Mouse (Mus musculus): Measurements from ENCODE around the gene Slamf6.
"Not testable (repeated sequence)": the region's sequence is repeated elsewhere in the genome, so short reads cannot be mapped to it uniquely, and the experiment has no call there.

Gene Slamf6

DNA sequence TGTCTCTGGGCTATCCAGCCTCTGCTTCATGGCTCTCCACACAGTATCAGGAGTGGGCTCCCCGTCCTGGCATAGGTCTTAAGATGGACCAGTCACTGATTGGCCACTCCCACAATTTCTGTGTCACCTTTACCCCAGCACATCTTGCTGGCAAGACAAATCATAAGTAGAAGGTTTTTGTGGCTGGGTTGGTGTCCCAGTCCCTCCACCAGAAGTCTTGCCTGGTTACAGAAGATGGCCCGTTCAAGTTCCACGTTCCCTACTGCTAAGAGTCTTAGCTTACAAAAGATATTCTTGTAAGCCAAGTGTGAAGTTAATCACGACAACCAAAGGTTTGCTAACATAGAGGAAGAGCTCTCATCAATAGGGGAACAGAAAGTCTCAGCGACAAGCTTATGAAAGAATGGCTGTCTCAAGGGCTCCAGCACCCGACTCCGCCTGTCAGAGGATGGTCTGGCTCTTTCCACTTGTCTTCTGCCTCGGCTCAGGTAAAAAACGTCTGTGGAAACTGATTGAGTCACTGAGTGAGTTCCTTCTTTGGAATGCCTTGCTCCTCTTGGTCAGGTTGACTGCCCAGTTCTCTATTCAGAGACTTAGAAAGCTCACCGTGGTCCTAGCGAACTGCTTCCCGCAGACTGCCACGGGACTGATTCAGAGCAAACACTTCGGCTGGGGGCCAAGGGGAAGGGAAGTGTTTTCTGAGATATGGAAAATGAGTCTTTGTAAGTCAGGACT, at the start of gene Slamf6:
Gene Slamf6 (plus strand): TSS at position 211 of the 735 bp plus-strand sequence.
- no peak for DNase-seq (ENCODE audit: low spot score in 2 of 2)

GRCm38 (mm10) chr1:171886989-171887388, 30.3 kb upstream of the Slamf6 start:
- no peak for DNase-seq (ENCODE audit: low spot score in 2 of 2)

DNA sequence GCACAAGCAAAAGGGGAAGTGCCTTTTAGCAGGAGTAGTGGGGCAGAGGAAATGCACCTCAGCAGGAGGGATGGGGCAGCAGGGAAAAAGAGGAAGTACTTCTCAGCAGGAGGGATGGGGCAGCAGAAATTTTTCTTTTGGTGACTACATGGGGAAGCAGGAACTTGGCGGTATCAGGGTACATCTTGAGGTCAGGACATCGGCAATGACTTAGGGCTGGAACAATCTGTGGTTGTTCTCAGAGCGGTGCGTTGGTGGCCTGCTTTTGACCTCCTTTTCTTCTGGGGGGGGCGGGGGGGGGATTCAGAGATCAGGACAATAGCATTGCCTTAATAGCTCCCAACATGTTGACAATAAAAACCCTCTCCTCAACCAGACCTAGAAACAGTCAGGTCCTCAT, 22.0 kb upstream of the Slamf6 start, which contains the start of gene Gm10521:
Gene Gm10521 (plus strand): TSS at position 301 of the 400 bp plus-strand sequence.
- DNase-seq (ENCODE audit: low spot score in 2 of 2), result not testable (repeated sequence)

DNA sequence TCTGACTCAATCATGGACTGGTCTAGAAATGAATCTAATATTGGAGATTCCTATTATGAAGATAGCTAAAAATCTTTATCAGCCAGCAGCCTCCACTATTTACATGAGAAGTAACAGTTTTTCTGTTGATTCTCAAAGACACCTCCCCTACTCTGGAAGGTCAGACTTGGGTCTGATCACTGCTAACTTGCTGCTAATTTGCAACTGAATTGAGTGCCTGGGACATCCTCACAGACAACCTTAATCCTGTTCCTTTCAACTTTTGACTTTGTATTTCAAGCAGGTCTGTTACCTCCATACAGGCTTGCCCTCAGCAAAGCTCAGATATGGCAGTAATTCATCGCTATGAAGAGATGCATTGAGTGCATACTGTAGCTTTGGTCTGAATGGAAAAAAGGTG, 13.3 kb upstream of the Slamf6 start:
- no peak for DNase-seq (ENCODE audit: low spot score in 2 of 2)

DNA sequence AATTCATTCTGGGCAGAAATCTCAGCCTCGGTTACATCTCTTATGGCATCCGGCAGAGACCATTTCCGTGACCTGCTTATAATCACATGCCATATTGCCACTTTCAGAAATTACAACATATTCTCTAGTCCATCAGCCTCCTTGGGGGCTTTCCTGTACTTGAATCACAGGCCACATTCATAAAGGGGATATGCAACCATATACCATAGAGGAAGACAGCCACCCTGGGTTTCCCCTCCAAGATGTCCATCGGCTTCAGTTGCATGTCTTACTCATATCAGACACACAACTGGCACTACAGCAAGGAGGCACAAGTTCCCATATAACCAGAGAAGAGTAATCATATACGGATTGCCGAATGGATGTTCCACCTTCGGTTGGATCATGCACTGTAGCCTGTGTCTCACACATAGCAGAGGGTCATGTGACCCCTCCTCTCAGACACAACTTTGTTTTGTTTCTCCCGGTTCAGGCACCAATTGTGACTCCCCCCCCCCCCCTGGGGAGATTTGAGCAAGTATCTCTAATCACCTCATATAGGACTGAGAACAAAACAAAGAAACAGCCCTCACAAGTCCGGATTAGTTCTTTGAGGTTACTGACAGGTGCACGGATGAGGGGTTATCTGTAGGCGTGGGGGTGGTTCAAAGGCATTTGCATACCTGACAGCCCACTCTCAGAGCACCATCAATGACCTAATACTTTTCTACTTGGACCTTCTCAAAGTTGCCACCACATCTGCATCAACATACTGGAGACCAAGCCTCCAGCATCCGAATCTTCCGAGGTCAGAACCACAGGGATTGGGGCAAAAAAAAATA, 1.5 kb upstream of the Slamf6 start:
- DNase-seq (ENCODE audit: low spot score in 2 of 2), result no peak

GRCm38 (mm10) chr1:171918136-171918920, 1.0 kb downstream of the Slamf6 start:
- DNase-seq (ENCODE audit: low spot score in 2 of 2), result no peak

DNA sequence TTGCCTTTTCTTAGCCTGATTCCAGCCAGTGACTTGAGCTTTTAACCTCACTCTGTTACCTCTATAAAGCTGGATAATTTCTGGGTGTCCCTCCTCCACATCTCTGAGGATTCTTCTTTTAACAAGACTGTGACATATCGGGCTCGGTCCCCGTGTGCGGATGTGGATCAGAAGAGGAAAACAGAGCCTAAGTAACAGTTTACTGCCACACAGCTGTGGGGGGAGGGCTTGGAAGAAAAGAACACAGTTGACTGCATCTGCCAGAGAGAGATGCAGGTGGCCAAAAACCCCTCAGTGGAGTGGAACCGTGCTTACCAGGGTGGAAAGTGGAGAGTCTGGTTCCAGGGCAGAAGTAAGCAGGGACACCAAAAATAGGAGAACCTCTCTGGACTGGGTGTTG, 1.9 kb downstream of the Slamf6 start:
- no peak for DNase-seq (ENCODE audit: low spot score in 2 of 2)

- no peak for DNase-seq (ENCODE audit: low spot score in 2 of 2)
Observed at GRCm38 (mm10) chr1:171919901-171920510, 2.7 kb downstream of the Slamf6 start.

DNA sequence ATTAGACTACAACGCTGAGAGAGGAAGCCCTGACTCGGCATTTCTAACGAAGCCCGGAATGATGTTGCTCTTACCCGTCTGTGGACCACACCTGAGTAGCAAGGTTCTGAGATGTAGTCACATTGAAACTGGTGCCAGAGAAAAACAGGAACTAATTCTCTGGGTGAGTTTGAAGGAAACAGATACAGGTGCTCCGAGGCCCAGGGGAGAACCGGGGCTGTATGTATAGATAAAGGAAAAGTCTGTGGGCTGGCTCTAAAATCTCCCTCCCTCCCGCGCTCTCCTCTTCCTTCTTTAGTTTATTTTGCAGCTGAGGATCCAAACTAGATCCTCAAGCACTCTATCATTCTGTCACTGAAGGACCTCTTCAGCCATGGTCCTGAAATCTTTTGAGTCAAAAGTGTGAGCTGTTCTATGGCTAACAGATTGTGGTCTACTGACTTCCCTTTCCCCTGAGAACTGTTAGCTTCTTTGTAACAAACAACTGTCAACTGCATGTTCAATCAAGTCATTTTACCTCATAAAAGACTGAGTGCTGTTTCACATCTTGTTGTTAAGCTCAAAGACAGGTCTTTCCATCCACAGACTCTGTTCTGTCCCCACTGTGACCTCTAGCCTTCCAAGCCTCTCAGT, 3.8 kb downstream of the Slamf6 start:
- DNase-seq (ENCODE audit: low spot score in 2 of 2), result no peak

DNA sequence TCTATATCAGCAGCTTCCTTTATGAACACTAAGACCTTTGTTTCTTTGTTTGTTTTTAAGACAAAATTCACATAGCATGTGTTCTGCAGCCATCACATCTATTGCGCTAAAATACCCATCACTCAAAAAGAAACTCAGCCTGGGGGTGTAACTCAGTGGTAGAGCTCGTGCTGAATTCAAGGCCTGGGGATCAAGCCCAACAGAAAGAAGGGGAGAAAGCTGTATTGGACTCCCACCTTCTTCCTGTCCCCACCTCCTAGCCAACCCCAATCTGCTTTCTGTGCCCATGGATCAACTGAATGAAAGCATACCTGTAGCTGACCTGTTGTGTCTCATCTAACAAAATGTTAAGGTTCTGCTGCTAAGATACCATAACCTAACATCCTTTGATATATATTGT, 4.3 kb downstream of the Slamf6 start:
- DNase-seq (ENCODE audit: low spot score in 2 of 2), result no peak

DNA sequence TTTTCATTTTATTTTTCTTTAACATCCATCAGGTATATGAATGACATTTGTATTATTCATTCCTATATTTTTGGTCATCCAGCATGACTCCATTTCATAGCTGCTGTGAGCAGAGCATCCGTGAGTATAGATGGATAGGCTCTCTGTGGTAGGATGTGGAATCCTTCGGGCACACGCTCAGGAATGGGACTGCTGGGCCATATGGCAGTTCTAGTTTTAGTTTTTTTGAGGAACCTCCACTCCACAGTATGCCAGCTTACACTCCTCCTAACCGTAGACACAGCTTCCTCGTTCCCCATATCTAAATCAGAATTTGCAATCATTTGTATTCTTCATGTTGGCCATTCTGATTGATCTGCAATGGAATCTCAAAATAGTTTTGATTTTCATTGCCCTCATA, 5.5 kb downstream of the Slamf6 start:
- DNase-seq (ENCODE audit: low spot score in 2 of 2), result no peak

- no peak for DNase-seq (ENCODE audit: low spot score in 2 of 2)
Observed at GRCm38 (mm10) chr1:171924900-171925299, 7.6 kb downstream of the Slamf6 start.

- DNase-seq (ENCODE audit: low spot score in 2 of 2), result no peak
Observed at GRCm38 (mm10) chr1:171933851-171934250, 16.5 kb downstream of the Slamf6 start.

DNA sequence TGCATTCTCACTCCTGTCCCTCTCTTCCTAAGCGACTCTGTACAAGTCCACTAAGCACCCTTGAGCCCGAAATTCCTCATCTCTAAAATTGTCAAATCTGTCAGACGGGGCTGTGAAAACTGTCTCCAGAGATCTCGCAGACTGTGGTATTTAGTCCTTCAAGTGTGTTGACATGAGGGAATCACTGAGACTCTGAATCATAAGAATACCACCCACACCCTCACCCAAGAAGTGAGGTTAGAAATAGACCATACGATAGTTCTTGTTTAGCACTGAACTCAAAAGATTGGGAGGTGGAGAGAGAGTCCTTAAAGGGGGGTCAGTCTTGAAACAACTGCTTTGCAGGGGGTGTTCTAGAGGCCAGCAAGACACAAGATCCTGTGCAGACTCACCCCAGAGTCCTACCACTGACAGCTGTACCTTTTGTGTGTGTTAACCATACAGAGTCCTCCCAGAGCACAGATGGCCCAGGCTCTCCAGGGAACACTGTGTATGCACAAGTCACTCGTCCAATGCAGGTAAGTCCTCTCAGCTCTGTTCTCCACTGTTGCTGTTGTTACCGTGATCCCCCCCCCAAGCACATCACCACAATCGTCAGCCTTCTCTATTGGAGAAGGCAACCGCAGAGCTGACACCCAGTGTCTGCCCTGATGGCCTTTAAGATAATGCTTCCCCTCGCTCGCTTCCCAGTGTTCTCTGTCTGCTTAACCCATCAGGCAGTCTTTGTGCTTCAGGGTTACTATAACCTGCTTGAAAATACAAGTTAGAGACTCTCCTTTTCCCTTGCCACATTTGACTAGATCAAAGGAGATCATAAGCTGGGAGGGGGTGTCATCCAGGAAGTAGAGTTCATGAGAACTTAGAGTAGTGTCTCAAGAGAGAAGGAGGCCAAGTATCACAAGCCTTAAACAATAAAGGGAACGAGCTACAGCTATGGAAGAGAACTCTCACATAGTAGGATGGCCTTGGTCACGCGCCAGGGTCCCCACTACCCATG, 21.9 kb downstream of the Slamf6 start:
- DNase-seq (ENCODE audit: low spot score in 2 of 2), result no peak

DNA sequence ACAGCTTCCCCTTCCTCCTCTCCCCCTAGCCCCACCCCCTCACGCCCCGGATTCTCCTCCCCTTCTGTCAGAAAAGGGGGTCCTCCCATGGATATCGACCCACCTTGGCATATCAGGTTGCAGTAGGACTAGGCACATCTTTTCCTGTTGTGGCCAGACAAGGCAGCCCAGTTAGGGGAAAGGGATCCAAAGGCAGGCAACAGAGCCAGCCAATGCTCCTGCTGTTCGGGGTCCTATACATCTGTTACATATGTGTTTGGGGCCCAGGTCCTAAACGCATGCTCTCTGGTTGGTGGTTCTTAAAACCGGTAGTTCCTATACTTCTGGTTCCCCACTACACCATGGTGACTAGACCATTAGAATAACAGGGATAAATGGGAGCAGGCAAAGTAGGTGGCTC, 23.3 kb downstream of the Slamf6 start:
- no peak for DNase-seq (ENCODE audit: low spot score in 2 of 2)

DNA sequence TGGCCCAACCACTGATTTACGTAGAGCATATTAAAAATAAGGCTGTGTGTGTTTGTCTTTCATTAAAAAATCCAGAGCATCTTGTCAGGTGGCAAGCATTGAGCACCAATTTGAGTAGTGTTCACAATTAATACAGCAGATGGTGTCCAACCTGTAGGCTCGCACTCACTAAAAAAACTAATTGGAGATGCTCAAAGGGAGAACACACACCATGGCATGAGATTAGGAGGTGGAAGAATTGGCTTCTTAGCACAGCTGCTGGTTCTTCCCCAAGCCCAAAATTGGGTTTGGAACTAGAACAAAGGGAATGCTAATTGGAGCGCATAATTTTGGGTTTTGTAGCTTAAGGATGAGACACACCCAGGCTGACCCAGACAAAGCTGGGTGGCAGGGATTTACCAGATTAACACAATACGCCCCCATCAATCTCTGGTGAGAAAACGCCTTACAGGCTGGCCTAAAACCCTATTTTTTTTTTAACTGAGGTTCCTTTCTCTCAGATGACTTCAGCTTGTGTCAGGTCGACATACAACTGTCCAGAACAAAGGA, 29.2 kb downstream of the Slamf6 start:
- no peak for DNase-seq (ENCODE audit: low spot score in 2 of 2)

DNA sequence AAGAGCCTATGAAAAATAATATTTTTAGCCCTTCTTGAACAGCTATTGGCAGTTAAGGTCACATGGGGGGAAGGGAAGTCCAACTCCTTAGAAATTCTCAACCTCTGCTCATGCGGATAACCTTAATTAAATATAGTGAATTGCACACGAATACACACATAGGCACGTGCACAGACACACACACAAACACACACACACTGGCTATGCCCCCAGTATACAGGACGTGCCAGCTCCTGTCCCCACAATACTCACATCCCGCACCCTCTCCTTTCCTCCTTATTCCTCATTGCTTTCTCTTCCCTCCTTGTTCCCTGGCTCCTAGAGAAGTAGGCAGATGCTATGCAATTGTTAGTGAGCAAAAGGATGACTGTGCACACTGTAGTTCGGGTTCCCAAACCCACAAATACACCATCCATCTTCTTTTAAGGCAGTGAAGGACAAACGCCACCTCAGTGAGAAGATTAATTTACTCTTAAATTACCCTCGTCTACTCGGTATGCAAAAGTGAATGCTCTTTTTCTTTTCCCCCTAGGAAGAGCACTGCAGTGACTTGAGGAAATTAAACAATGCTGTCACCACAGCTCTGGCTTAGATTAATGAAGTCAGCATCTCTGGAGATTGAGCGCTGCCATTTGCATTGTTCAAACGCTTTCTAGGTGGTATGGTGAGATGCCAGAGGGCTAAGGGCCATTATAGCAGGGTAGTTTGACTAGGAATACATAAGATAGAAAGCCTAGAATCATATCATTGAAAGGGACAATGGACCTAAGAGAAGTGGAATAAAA, 31.0 kb downstream of the Slamf6 start:
- DNase-seq (ENCODE audit: low spot score in 2 of 2), result no peak

DNA sequence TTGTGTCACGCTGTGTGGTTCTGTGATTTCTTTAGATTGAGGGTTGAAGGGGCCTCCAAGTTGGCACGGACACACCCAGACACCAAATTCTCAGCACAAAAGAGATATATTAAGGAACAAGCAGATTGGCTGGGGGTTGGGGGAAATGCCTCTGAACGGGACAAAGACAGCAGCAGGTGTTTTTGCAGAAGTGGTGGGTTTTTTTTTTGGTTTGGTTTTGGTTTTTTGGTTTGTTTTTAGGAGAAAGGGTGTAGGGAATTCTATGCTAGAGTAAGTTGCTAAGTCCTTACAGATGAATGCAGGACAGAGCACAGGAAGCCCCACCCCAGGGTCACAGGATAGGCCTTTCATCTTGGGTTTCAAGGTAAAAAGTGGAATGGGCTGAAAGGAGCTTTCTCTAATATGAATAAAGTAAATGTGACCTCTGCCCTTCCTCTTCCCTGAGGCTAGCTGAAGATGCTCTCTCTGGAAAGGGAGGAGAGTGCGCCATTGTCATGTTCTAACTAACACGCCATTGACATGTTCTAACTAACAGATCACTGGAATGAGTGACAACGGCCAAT, 31.7 kb downstream of the Slamf6 start:
- DNase-seq (ENCODE audit: low spot score in 2 of 2), result no peak

DNA sequence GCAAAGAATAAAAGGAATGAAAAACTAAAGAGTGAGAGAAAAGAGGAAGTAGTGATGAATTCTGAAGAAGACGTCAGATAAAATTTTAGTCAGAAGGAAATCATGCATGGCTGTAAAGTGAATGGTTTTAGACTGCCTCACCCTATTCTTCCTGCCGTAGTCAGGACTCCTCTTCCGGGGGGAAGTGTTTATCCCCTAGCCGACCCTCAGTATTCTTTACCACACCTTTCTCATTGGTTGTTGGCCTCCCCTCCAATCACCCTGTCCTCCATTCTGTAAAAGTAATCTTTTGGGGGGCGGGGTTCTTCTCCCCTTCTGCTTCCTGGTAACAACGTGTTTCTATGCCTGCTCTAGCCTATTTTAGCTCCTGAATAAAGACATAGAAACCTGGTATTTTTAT, 37.8 kb downstream of the Slamf6 start:
- no peak for DNase-seq (ENCODE audit: low spot score in 2 of 2)

Data from urinary bladder, adult 18-20 months (tissue).